Mouse (Mus musculus) hindbrain, embryonic 12.5 days (tissue): Measurements from ENCODE around the gene Stk38l. TPM values are rescaled to one million over a fixed set of nuclear protein-coding genes. Genes with fewer than 3 reads are reported as not detected.
"Not testable (repeated sequence)": the region's sequence is repeated elsewhere in the genome, so short reads cannot be mapped to it uniquely, and the experiment has no call there.

ENCODE experiments used
- ATAC-seq: fragments of 200-750 bp; cut with Nextera tagmentation; 2 replicates; pipeline ENCODE4 v1.8.0; 2017; ENCODE audit warnings: moderate TSS enrichment; ENCODE audit not compliant: low FRiP score
- H3K27ac ChIP-seq: fragments of 300-500 bp; sonication (generic); 2 replicates; pipeline ENCODE4 v1.5.1; 2016; ENCODE audit warnings: mild to moderate bottlenecking
- H3K27me3 ChIP-seq: fragments of 300-500 bp; sonication (generic); 2 replicates; pipeline ENCODE4 v1.6.1; 2016; ENCODE audit warnings: mild to moderate bottlenecking
- H3K36me3 ChIP-seq: fragments of 300-500 bp; sonication (generic); 2 replicates; pipeline ENCODE4 v1.6.1; 2016; ENCODE audit warnings: mild to moderate bottlenecking
- H3K4me1 ChIP-seq: fragments of 300-500 bp; sonication (generic); 2 replicates; pipeline ENCODE4 v1.6.1; 2016
- H3K4me2 ChIP-seq: fragments of 300-500 bp; sonication (generic); replicated peaks from 2 replicates; pipeline ENCODE4 v1.6.1; 2016; ENCODE audit warnings: mild to moderate bottlenecking
- H3K4me3 ChIP-seq: fragments of 300-500 bp; sonication (generic); 2 replicates; pipeline ENCODE4 v1.5.1; 2016; ENCODE audit warnings: mild to moderate bottlenecking
- H3K9ac ChIP-seq: fragments of 300-500 bp; sonication (generic); 2 replicates; pipeline ENCODE4 v1.6.1; 2016; ENCODE audit warnings: mild to moderate bottlenecking, moderate library complexity
- H3K9me3 ChIP-seq: fragments of 300-500 bp; sonication (generic); replicated peaks from 2 replicates; pipeline ENCODE4 v1.6.1; 2016; ENCODE audit warnings: mild to moderate bottlenecking
- WGBS: fragments of 180-500 bp; shearing (Covaris S2); methylation state at CpG from one replicate; pipeline ENCODE4 v1.1.7; 2016; 5-methylcytosine and 5-hydroxymethylcytosine counted together
- polyA plus RNA-seq: library from polyadenylated mRNA; unstranded; fragments of >200 nt; fragmentation: Nextera tagmentation; extraction: Ambion mirVana; gene quantifications from 2 replicates; pipeline ENCODE4 v1.2.1, GENCODE M21; 2016

The Stk38l gene
- polyA plus RNA-seq, 1 experiment from 2014 or later: 19.4 TPM

DNA sequence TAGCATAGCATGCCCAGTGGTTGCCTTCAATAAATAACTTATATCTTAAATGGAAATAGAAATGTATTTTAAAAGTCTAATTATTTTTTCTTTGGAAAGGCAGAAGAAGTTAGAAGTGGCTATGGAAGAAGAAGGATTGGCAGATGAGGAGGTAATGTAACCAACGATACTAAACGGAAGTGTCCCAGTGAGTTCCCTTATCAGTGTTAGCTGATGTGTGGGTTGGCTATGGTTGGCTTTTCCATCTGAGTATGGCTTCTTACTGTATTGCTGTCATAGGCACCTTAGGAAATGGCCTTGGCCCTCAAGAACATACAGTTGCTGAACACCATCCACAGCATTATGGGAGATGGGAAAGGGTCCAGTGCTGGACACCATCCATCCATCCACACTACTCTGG is 35.2 kb downstream of the Stk38l start:
- H3K4me3 ChIP-seq: no peak overlapping the region
- H3K36me3 ChIP-seq: 0 out of 2 replicates have a peak, but pooled peaks cover 3% of the 10 kb centered on the region
- no peak overlapping the region for H3K9ac ChIP-seq
- peaks cover 7% of the 10 kb centered on the region; the same call in 1 of the 2 replicates for H3K4me1 ChIP-seq
- H3K9me3 ChIP-seq: no peaks in the 10 kb centered on the region
- no peak overlapping the region for H3K4me2 ChIP-seq
- 96% methylated on average over 2 of the region's 2 CpGs for WGBS
- no peak overlapping the region for H3K27ac ChIP-seq
- ATAC-seq: no peak
- no peaks in the 10 kb centered on the region for H3K27me3 ChIP-seq

DNA sequence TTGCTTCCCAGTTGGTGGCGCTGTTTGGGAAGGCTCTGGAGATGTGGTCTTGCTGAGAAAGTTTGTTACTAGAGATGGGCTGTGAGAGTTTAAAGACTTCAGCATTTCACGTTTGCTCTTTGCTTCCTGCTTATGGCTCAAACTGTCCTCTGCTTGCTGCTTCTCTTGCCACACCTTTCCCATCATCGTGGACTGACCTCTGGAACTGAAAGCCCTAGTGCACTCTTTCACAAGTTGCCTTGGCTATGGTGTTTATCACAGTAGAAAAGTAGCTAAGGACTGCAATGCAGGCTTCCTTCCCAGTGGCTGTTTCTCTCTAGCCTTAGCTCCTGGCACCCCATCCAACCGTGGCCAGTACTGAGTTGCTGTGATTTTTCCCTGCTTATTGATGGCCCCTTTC is 35.9 kb downstream of the Stk38l start:
- WGBS: 73% methylated on average over 4 of the region's 4 CpGs

DNA sequence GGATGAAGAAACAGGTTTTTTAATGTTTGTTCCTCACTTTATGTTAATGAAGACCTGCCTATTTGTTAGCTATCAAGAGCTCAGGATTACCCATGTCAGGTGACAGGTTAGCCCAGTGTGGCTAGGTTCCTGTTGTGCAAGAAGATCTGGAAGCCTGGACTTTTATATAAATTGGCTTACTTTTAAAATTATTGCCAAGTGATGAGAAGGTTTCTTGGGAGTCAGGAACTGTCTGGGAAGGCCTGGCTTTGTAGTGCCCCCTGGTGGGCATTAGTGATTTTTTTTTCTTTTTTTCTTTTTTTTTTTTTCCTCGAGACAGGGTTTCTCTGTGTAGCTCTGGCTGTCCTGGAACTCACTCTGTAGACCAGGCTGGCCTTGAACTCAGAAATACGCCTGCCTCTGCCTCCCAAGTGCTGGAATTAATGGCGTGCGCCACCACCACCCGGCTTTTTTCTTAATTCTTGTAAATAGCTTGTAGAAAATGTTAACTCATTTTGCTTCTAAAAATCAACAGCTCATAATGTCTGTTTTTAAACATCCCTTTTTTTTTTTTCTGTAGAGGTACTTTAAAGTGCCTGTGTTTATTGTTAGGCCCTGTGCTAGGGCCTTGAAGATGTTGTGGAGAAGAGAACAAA is 37.6 kb downstream of the Stk38l start:
- no peaks in the 10 kb centered on the region for H3K4me1 ChIP-seq
- H3K27ac ChIP-seq: no peak overlapping the region
- H3K36me3 ChIP-seq: peaks cover 7% of the 10 kb centered on the region; the same call in 1 of the 2 replicates
- no peak overlapping the region for H3K9ac ChIP-seq
- 65% methylated on average over 5 of the region's 5 CpGs for WGBS
- no peak overlapping the region for H3K4me3 ChIP-seq
- no peak for ATAC-seq
- no peaks in the 10 kb centered on the region for H3K27me3 ChIP-seq
- no peaks in the 10 kb centered on the region for H3K9me3 ChIP-seq
- no peak overlapping the region for H3K4me2 ChIP-seq

More for the DNA sequence above, 35.9 kb downstream of the Stk38l start:
- Histone ChIP-seq H3K27ac (no peak overlapping the region), H3K4me1 (peaks cover 7% of the 10 kb centered on the region; the same call in 1 of the 2 replicates), H3K4me3 (no peak overlapping the region), H3K36me3 (0 out of 2 replicates have a peak, but pooled peaks cover 3% of the 10 kb centered on the region), H3K27me3 (no peaks in the 10 kb centered on the region), H3K4me2 (no peak overlapping the region), H3K9ac (no peak overlapping the region), H3K9me3 (no peaks in the 10 kb centered on the region)
- ATAC-seq: no peak

DNA sequence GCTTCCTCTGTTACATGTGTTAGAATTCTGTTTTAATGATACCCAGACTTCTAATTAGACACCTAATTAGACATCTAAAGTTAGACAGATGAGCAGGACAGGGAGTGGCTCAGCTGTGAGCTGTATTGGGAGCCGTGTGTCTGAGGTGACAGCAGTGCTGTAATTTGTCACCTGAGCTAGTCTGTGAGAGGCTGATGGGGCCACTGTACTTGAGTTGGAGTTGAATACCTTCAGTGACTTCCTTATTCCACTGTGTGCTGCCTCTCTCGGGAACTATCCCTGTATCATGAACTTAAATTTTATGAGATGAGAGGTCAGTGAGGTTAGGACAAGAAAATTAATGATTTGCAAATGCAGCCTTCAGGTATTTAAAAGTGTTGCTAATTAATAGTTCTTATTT is 39.8 kb downstream of the Stk38l start:
- Histone ChIP-seq H3K4me2 (no peak overlapping the region), H3K36me3 (peaks cover 20% of the 10 kb centered on the region), H3K27me3 (no peaks in the 10 kb centered on the region), H3K4me3 (no peak overlapping the region), H3K4me1 (no peaks in the 10 kb centered on the region), H3K27ac (no peak overlapping the region), H3K9me3 (no peaks in the 10 kb centered on the region), H3K9ac (no peak overlapping the region)
- 73% methylated on average over 2 of the region's 2 CpGs for WGBS
- no peak for ATAC-seq

DNA sequence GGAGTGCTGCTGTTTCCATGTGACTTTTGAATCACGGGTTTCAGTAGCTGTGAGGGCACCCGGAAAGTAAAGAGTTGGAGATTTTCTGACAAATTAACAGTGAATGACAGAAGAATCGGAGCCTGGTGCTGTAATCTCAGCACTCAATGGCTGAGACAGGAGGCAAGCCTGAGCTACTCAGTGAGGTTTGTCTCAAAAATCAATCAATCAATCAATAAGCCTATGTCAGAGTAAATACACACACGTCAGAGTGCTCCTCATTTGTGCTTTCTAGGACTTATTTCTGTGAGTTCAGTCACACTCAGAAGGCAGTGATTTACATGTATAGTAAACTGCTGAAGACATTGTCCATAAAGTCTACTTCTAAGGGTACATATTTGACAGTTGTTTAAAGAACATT is 40.5 kb downstream of the Stk38l start:
- Histone ChIP-seq H3K9ac (no peak overlapping the region), H3K9me3 (no peaks in the 10 kb centered on the region), H3K27me3 (no peaks in the 10 kb centered on the region), H3K4me2 (no peak overlapping the region), H3K4me3 (no peak overlapping the region), H3K36me3 (peaks cover 22% of the 10 kb centered on the region), H3K27ac (no peak overlapping the region), H3K4me1 (0 out of 2 replicates have a peak, but pooled peaks cover 3% of the 10 kb centered on the region)
- no peak for ATAC-seq
- 87% methylated on average over 4 of the region's 4 CpGs for WGBS

DNA sequence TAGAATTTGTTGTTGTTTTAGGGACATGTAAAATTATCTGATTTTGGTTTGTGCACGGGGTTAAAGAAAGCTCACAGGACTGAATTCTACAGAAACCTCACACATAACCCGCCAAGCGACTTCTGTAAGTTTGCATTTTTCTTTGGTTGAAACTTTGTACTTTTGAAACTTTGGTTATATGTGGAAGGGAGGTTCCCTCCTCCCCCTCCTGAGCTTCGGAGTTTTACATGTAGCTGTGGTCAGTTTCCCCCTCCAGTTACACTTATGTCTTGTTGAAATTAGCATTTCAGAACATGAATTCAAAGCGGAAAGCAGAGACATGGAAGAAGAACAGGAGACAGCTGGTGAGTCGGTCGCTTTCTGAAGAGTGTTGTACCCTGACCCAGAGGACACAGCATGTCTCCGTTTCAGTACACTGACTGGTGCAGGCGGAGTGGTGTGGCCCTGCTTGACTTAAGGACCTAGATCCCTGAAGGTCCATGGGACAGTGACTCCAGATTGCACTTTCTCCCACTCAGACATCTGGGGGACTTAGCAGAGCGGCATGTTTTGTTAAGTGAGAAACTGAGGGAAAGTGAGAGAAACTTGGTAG is 44.1 kb downstream of the Stk38l start:
- Histone ChIP-seq H3K27me3 (no peaks in the 10 kb centered on the region), H3K9ac (no peak overlapping the region), H3K9me3 (no peaks in the 10 kb centered on the region), H3K4me2 (no peak overlapping the region), H3K4me3 (no peak overlapping the region), H3K4me1 (0 out of 2 replicates have a peak, but pooled peaks cover 3% of the 10 kb centered on the region), H3K36me3 (peaks cover 48% of the 10 kb centered on the region), H3K27ac (no peak overlapping the region)
- no peak for ATAC-seq
- WGBS: 91% methylated on average over 10 of the region's 10 CpGs

DNA sequence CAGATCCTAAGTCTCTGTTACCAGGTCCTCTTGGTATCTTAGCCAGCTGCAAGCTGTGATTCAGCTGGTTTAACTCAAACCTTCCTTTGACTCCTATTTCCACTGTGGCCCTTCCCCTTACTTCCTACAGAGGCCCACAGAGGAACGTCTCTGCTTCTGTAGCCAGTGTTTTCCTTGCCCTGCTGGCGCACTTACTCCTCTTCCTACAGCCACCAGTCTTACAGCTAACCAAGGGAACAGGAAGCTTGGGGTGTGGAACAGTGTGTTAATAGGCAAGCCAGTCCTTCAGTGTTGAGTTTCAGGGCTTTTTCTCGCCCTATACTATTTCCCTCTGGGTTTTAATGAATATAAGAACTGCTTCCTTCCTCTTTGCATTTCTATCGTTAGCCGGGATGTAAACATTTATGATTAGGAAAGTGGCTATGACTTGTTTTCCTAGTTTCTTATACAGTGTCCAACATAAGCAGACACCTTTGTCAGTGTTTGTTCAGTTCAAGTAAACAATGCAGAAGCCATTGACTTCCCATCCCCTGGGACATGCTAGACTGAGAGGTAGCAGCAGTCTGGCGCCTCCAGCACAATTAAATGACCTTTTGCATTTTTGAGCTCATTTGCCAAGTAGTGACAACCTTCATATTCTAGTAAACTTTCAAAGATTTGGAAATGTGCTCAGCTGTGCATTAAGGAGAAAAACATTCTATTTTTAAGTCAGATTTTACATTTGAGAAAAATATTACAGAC is 45.4 kb downstream of the Stk38l start:
- WGBS: 65% methylated on average over 6 of the region's 6 CpGs
- Histone ChIP-seq H3K27ac (no peak overlapping the region), H3K4me3 (no peak overlapping the region), H3K9ac (no peak overlapping the region), H3K27me3 (no peaks in the 10 kb centered on the region), H3K36me3 (peaks cover 58% of the 10 kb centered on the region), H3K9me3 (no peaks in the 10 kb centered on the region), H3K4me1 (0 out of 2 replicates have a peak, but pooled peaks cover 3% of the 10 kb centered on the region), H3K4me2 (no peak overlapping the region)
- no peak for ATAC-seq

DNA sequence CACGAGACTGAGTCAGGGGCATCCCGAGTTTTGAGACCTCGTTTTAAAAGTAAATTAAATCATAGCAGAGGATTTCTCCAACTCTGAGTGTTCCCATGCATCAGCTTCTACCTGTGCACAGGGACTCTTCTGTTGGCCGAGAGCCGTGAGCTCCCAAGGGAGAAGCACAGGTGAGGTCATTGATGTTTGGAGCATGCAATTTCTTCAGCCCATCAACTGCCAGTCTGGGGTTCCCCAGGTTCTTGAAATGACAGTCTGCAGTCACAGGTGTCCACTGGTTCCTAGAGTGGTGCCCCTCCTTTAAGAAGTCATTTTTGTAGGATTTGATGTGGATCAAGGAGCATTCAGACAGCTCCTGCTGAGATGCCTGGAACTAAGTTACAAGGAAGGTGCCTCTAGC is 46.0 kb downstream of the Stk38l start:
- no peak for ATAC-seq
- peaks cover 61% of the 10 kb centered on the region for H3K36me3 ChIP-seq
- H3K4me3 ChIP-seq: no peak overlapping the region
- 89% methylated on average over 5 of the region's 5 CpGs for WGBS
- no peak overlapping the region for H3K9ac ChIP-seq
- no peak overlapping the region for H3K4me2 ChIP-seq
- no peaks in the 10 kb centered on the region for H3K27me3 ChIP-seq
- no peak overlapping the region for H3K27ac ChIP-seq
- H3K4me1 ChIP-seq: 0 out of 2 replicates have a peak, but pooled peaks cover 3% of the 10 kb centered on the region
- H3K9me3 ChIP-seq: no peaks in the 10 kb centered on the region

DNA sequence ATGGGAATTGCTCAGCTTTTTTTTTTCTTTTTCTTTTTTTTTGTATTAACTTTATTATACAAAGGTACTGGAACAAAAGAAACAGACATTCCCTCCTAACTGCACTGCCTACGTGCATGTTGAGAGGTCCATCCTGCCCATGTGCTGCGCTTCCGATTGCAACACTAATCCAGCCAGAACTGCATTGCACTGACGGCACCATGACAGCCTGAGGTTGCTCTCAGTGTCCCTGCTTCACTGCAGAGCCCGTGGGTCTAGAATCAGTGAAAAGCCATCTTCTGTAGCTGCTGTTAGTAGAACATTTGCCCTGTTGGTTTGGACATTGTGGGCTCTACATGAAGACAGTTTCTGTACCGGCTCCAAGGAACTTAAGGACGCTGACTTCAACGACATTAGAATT is 51.1 kb downstream of the Stk38l start:
- H3K9ac ChIP-seq, H3K27me3 ChIP-seq, ATAC-seq, H3K4me3 ChIP-seq, H3K27ac ChIP-seq, H3K9me3 ChIP-seq, H3K4me2 ChIP-seq, H3K4me1 ChIP-seq: not testable (repeated sequence)
- 79% methylated on average over 8 of the region's 8 CpGs for WGBS
- peaks cover 38% of the 10 kb centered on the region for H3K36me3 ChIP-seq

DNA sequence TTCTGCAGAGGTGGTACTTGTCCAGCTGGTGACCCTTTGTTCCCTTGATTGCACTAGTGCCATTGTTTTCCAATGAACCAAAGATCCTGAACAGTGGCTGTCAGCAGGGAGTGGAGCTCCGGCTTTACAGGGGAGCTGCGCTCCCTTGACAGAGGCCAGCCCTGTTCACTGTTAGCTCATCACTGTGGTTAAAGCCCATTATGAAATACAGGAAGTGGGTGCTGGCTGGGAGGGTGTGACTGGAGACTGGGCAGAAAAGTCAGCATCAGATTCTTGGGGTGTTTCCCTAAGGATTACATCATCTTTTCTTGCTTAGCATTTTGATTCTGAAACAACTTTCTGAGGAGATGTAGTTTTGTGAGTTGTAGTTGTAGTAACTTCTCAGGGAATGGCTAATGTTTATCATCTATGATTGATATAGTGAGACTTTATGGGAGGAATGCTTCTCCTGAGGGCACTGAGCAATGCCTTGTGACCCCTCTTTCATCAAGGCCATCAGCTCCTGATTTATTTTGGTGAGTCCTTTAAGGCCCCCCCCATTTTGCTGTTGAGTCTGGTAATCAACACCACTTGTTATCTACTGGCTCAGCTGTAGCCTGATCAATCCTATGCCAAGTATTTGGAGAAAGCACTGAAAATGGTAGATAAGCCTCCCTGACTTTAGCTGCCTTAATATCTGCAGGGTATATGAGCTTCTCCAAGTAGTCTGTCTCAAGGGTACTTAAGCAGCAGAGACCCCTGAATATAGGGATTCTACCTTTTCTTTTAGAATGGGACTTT is 52.0 kb downstream of the Stk38l start:
- no peak for ATAC-seq
- H3K4me3 ChIP-seq: no peak overlapping the region

DNA sequence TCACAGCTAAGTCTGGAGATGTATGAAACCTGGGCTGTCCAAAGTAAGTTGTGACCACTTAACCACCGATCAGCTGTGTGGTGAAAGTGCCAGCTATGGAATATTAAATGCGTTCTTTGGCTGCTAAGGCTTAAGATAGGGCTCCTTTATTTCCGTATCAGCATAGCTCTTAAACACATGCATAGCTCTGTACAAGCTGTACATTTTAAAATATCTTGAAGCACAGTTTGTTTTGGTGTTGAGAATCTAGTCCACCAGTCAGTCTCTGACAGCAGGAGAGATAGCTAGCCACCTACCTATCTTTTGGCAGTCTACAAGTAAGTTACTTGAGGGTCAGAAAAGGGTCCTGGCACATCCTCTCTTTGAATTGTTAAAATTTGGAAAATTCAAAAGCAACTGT is 53.3 kb downstream of the Stk38l start:
- WGBS: 98% methylated on average over 3 of the region's 3 CpGs
- ATAC-seq: no peak
- no peak overlapping the region for H3K4me3 ChIP-seq
- no peaks in the 10 kb centered on the region for H3K9me3 ChIP-seq
- H3K36me3 ChIP-seq: peaks cover 21% of the 10 kb centered on the region
- H3K27me3 ChIP-seq: no peaks in the 10 kb centered on the region
- H3K4me2 ChIP-seq: no peak overlapping the region
- H3K27ac ChIP-seq: no peak overlapping the region
- no peak overlapping the region for H3K9ac ChIP-seq
- 0 out of 2 replicates have a peak, but pooled peaks cover 3% of the 10 kb centered on the region for H3K4me1 ChIP-seq

More for the DNA sequence above, 52.0 kb downstream of the Stk38l start:
- Histone ChIP-seq H3K4me2 (no peak overlapping the region), H3K27me3 (no peaks in the 10 kb centered on the region), H3K27ac (no peak overlapping the region), H3K4me1 (0 out of 2 replicates have a peak, but pooled peaks cover 3% of the 10 kb centered on the region), H3K9me3 (no peaks in the 10 kb centered on the region), H3K9ac (no peak overlapping the region), H3K36me3 (peaks cover 30% of the 10 kb centered on the region)
- WGBS: 19% methylated on average over 2 of the region's 2 CpGs

DNA sequence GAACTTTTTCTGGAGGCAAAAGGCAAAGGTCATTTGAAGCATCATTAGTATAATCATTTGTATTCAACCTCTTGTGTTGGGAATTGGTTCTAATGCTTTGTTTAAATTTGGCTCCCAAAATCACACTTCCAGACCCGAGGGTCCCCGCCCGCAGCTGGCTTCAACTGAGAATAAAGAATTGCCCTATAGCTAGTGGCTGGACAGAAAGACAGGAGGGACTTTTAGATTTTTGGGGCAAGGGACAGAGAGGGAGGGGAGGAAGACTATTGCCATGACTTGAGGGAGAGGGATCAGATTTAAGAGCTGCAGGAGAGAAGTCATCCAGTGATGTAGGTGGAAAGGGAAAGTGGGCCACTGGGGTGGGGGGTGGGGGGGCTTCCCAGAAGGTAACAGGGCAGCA is 56.8 kb downstream of the Stk38l start:
- Histone ChIP-seq H3K27me3 (no peaks in the 10 kb centered on the region), H3K4me3 (no peak overlapping the region), H3K27ac (no peak overlapping the region), H3K36me3 (no peaks in the 10 kb centered on the region; the same call in 1 of the 2 replicates), H3K4me1 (0 out of 2 replicates have a peak, but pooled peaks cover under 1% of the 10 kb centered on the region), H3K9me3 (no peaks in the 10 kb centered on the region), H3K4me2 (no peak overlapping the region), H3K9ac (no peak overlapping the region)
- 83% methylated on average over 3 of the region's 3 CpGs for WGBS
- ATAC-seq: no peak
